In genomic region chr19:6978639-6978974, GRCm38 (mm10) we compare ENCODE assay signal across 8 mouse cellular contexts. TPM values are rescaled to one million over a fixed set of nuclear protein-coding genes. Genes with fewer than 3 reads are reported as not detected.
DNase-seq lines count a peak whose midpoint lies in the region; ATAC-seq and TF ChIP-seq lines count a peak whose summit lies in the region.

No protein-coding gene starts in this region.

- H3K4me2 ChIP-seq in lung, embryonic 14.5 days: peak overlapping the region; percentile 71
- H3K4me2 ChIP-seq in forebrain, embryonic 11.5 days (ENCODE audit: low read depth, low read length, severe bottlenecking): peak overlapping the region; percentile 67
- H3K4me2 ChIP-seq in limb, embryonic 13.5 days (replicated peaks): peak overlapping the region; percentile 93

- WGBS in lung, embryonic 14.5 days: 37% methylated on average over 3 of the region's 3 CpGs
- 54% methylated on average over 3 of the region's 3 CpGs for WGBS in lung, adult 2 months
- WGBS in forebrain, embryonic 11.5 days: 51% methylated on average over 3 of the region's 3 CpGs
- 50% methylated on average over 3 of the region's 3 CpGs for WGBS in limb, embryonic 13.5 days
- WGBS in olfactory bulb, adult 2 months: 36% methylated on average over 3 of the region's 3 CpGs

- TF ChIP-seq POLR2A in lung, adult 2 months (IDR thresholded peaks at IDR 0.05; ENCODE audit: borderline replicate concordance, extremely low read depth, low read depth, low read length): no peak
- TF ChIP-seq POLR2A in olfactory bulb, adult 2 months (IDR thresholded peaks at IDR 0.05; ENCODE audit: insufficient read depth, low read depth, low read length): no peak

- H3K4me1 ChIP-seq in lung, embryonic 14.5 days (ENCODE audit: insufficient read depth): peaks cover 15% of the 10 kb centered on the region; the same call in 1 of the 2 replicates
- peaks cover 15% of the 10 kb centered on the region for H3K4me1 ChIP-seq in lung, adult 2 months (ENCODE audit: control insufficient read depth, insufficient read depth, low read length)
- peaks cover 24% of the 10 kb centered on the region for H3K4me1 ChIP-seq in forebrain, embryonic 11.5 days (replicated peaks; ENCODE audit: control insufficient read depth, insufficient read depth, low read length)
- H3K4me1 ChIP-seq in limb, embryonic 13.5 days: peaks cover 52% of the 10 kb centered on the region
- peaks cover 28% of the 10 kb centered on the region for H3K4me1 ChIP-seq in olfactory bulb, adult 2 months (ENCODE audit: control insufficient read depth, insufficient read depth, low read length)

- DNase-seq in lung, embryonic 14.5 days: no peak
- DNase-seq in lung, adult 2 months: no peak
- DNase-seq in forebrain, embryonic 11.5 days (ENCODE audit: low spot score): no peak
- no peak for DNase-seq in adrenal gland, postnatal 25 days
- DNase-seq in lung, postnatal 25 days (ENCODE audit: low spot score): no peak
- DNase-seq in spleen, adult 18-20 months: no peak

- no peak for ATAC-seq in lung, embryonic 14.5 days (ENCODE audit: insufficient read depth)
- ATAC-seq in forebrain, embryonic 11.5 days (replicated peaks; ENCODE audit: low FRiP score): no peak
- ATAC-seq in limb, embryonic 13.5 days (ENCODE audit: low FRiP score, low read depth): no peak

- 0 out of 2 replicates have a peak overlapping the region, but pooled peaks have one; percentile 37 for H3K27ac ChIP-seq in lung, embryonic 14.5 days (ENCODE audit: low read depth)
- H3K27ac ChIP-seq in forebrain, embryonic 11.5 days (ENCODE audit: low read depth, low read length): 0 out of 2 replicates have a peak overlapping the region, but pooled peaks have one; percentile 20
- H3K27ac ChIP-seq in limb, embryonic 13.5 days: no peak overlapping the region; the same call in 1 of the 2 replicates
- peak overlapping the region; percentile 16; the same call in 1 of the 2 replicates for H3K27ac ChIP-seq in olfactory bulb, adult 2 months (ENCODE audit: insufficient read depth, low read depth, low read length)

- peak overlapping the region; percentile 56 for H3K9ac ChIP-seq in lung, embryonic 14.5 days
- peak overlapping the region; percentile 62; the same call in 1 of the 2 replicates for H3K9ac ChIP-seq in forebrain, embryonic 11.5 days (ENCODE audit: low read length)
- H3K9ac ChIP-seq in limb, embryonic 13.5 days: peak overlapping the region; percentile 68; the same call in 1 of the 2 replicates

- peak overlapping the region; percentile 58 for H3K4me3 ChIP-seq in lung, embryonic 14.5 days (ENCODE audit: low read depth, low read length)
- H3K4me3 ChIP-seq in lung, adult 2 months (replicated peaks; ENCODE audit: extremely low read depth, low read depth, low read length): no peak overlapping the region
- H3K4me3 ChIP-seq in forebrain, embryonic 11.5 days (ENCODE audit: low read depth, low read length): peak overlapping the region; percentile 42
- H3K4me3 ChIP-seq in limb, embryonic 13.5 days: peak overlapping the region; percentile 70
- H3K4me3 ChIP-seq in olfactory bulb, adult 2 months (ENCODE audit: insufficient read depth, low read depth, low read length): peak overlapping the region; percentile 70; the same call in 1 of the 2 replicates

- no peak for TF ChIP-seq CTCF in lung, embryonic 14.5 days (IDR thresholded peaks at IDR 0.05; ENCODE audit: low read depth)
- TF ChIP-seq CTCF in lung, adult 2 months (IDR thresholded peaks at IDR 0.05; ENCODE audit: insufficient read depth, low read length): no peak
- no peak for TF ChIP-seq CTCF in olfactory bulb, adult 2 months (IDR thresholded peaks at IDR 0.05; ENCODE audit: insufficient read depth, low read depth, low read length)

- H3K27me3 ChIP-seq in lung, embryonic 14.5 days (ENCODE audit: insufficient read depth, low read length): no peaks in the 10 kb centered on the region
- no peaks in the 10 kb centered on the region for H3K27me3 ChIP-seq in forebrain, embryonic 11.5 days (ENCODE audit: control insufficient read depth, insufficient read depth, low read length)
- H3K27me3 ChIP-seq in limb, embryonic 13.5 days: no peaks in the 10 kb centered on the region

- no peaks in the 10 kb centered on the region for H3K9me3 ChIP-seq in lung, embryonic 14.5 days (ENCODE audit: low read depth, low read length)
- H3K9me3 ChIP-seq in forebrain, embryonic 11.5 days (ENCODE audit: control insufficient read depth, low read length): no peaks in the 10 kb centered on the region
- H3K9me3 ChIP-seq in limb, embryonic 13.5 days: no peaks in the 10 kb centered on the region

- H3K36me3 ChIP-seq in lung, embryonic 14.5 days (ENCODE audit: insufficient read depth): peaks cover 34% of the 10 kb centered on the region
- no peaks in the 10 kb centered on the region; the same call in 1 of the 2 replicates for H3K36me3 ChIP-seq in forebrain, embryonic 11.5 days (ENCODE audit: control insufficient read depth, insufficient read depth, low read length)
- peaks cover 39% of the 10 kb centered on the region for H3K36me3 ChIP-seq in limb, embryonic 13.5 days

RNA-seq across cellular contexts. Expression of gene Fkbp2, which starts 1.7 kb away (rescaled TPM):
- polyA plus RNA-seq in lung, embryonic 14.5 days (2014; fragmentation: Nextera tagmentation; extraction: Ambion mirVana): 84.4 and 84.8 TPM in 2 replicates
- polyA plus RNA-seq in lung, adult 2 months (2012; rRNA removed): 42.3 and 51.3 TPM in 2 replicates
- polyA plus RNA-seq in forebrain, embryonic 11.5 days (2014; fragmentation: Nextera tagmentation; extraction: Ambion mirVana): 65.4 and 80.7 TPM in 2 replicates
- 84.5 and 89.3 TPM in 2 replicates for polyA plus RNA-seq in limb, embryonic 13.5 days (2015; fragmentation: Nextera tagmentation; extraction: Ambion mirVana)
- not detected in 2 replicates for polyA plus RNA-seq in olfactory bulb, adult 2 months (2012; ENCODE audit: insufficient read depth, insufficient read length, low replicate concordance, missing spikeins)
- total RNA-seq in adrenal gland, postnatal 25 days (2021): 102 and 139 TPM in 2 replicates

RNA-seq across cellular contexts. Expression of gene Plcb3, which starts 2.3 kb away (rescaled TPM):
- 53.3 and 55.9 TPM in 2 replicates for polyA plus RNA-seq in lung, embryonic 14.5 days (2014; fragmentation: Nextera tagmentation; extraction: Ambion mirVana)
- polyA plus RNA-seq in lung, adult 2 months (2012; rRNA removed): 109 and 124 TPM in 2 replicates
- 21.2 and 24.1 TPM in 2 replicates for polyA plus RNA-seq in forebrain, embryonic 11.5 days (2014; fragmentation: Nextera tagmentation; extraction: Ambion mirVana)
- 36.8 and 40.0 TPM in 2 replicates for polyA plus RNA-seq in limb, embryonic 13.5 days (2015; fragmentation: Nextera tagmentation; extraction: Ambion mirVana)
- not detected in 2 replicates for polyA plus RNA-seq in olfactory bulb, adult 2 months (2012; ENCODE audit: insufficient read depth, insufficient read length, low replicate concordance, missing spikeins)
- total RNA-seq in adrenal gland, postnatal 25 days (2021): 49.1 and 59.8 TPM in 2 replicates

RNA-seq across cellular contexts. Expression of gene Ppp1r14b, which starts 3.8 kb away (rescaled TPM):
- polyA plus RNA-seq in lung, embryonic 14.5 days (2014; fragmentation: Nextera tagmentation; extraction: Ambion mirVana): 218 and 224 TPM in 2 replicates
- 47.1 and 53.6 TPM in 2 replicates for polyA plus RNA-seq in lung, adult 2 months (2012; rRNA removed)
- polyA plus RNA-seq in forebrain, embryonic 11.5 days (2014; fragmentation: Nextera tagmentation; extraction: Ambion mirVana): 305 and 329 TPM in 2 replicates
- 151 and 168 TPM in 2 replicates for polyA plus RNA-seq in limb, embryonic 13.5 days (2015; fragmentation: Nextera tagmentation; extraction: Ambion mirVana)
- polyA plus RNA-seq in olfactory bulb, adult 2 months (2012; ENCODE audit: insufficient read depth, insufficient read length, low replicate concordance, missing spikeins): not detected in 2 replicates
- total RNA-seq in adrenal gland, postnatal 25 days (2021): 140 and 178 TPM in 2 replicates

RNA-seq across cellular contexts. Expression of gene Vegfb, which starts 8.8 kb away (rescaled TPM):
- polyA plus RNA-seq in lung, embryonic 14.5 days (2014; fragmentation: Nextera tagmentation; extraction: Ambion mirVana): 42.5 and 44.6 TPM in 2 replicates
- 30.1 and 35.3 TPM in 2 replicates for polyA plus RNA-seq in lung, adult 2 months (2012; rRNA removed)
- 29.5 and 32.7 TPM in 2 replicates for polyA plus RNA-seq in forebrain, embryonic 11.5 days (2014; fragmentation: Nextera tagmentation; extraction: Ambion mirVana)
- 53.6 and 59.6 TPM in 2 replicates for polyA plus RNA-seq in limb, embryonic 13.5 days (2015; fragmentation: Nextera tagmentation; extraction: Ambion mirVana)
- not detected in 2 replicates for polyA plus RNA-seq in olfactory bulb, adult 2 months (2012; ENCODE audit: insufficient read depth, insufficient read length, low replicate concordance, missing spikeins)
- total RNA-seq in adrenal gland, postnatal 25 days (2021): 86.0 and 90.9 TPM in 2 replicates

RNA-seq across cellular contexts. Expression of gene Dnajc4, which starts 13.8 kb away (rescaled TPM):
- polyA plus RNA-seq in lung, embryonic 14.5 days (2014; fragmentation: Nextera tagmentation; extraction: Ambion mirVana): 18.6 and 22.8 TPM in 2 replicates
- polyA plus RNA-seq in lung, adult 2 months (2012; rRNA removed): 36.9 and 38.9 TPM in 2 replicates
- 14.5 and 18.8 TPM in 2 replicates for polyA plus RNA-seq in forebrain, embryonic 11.5 days (2014; fragmentation: Nextera tagmentation; extraction: Ambion mirVana)
- polyA plus RNA-seq in limb, embryonic 13.5 days (2015; fragmentation: Nextera tagmentation; extraction: Ambion mirVana): 22.2 and 25.9 TPM in 2 replicates
- not detected in 2 replicates for polyA plus RNA-seq in olfactory bulb, adult 2 months (2012; ENCODE audit: insufficient read depth, insufficient read length, low replicate concordance, missing spikeins)
- 46.9 and 50.3 TPM in 2 replicates for total RNA-seq in adrenal gland, postnatal 25 days (2021)

Comparison
In these comparisons a context has a peak if more than half of its experiments do, and no peak if none do; other contexts are left out.
1. RNA of gene Fkbp2, which starts 1.7 kb away (polyA plus RNA-seq): 84.5 to 89.3 TPM in limb, embryonic 13.5 days, 84.4 to 84.8 TPM in lung, embryonic 14.5 days, 65.4 to 80.7 TPM in forebrain, embryonic 11.5 days and 42.3 to 51.3 TPM in lung, adult 2 months; not detected in olfactory bulb, adult 2 months; every median in the first group is over 10 times any median in the second.
2. Peak in every context shown above with its lines, with median percentiles within 50 percentile points of each other: H3K4me2 ChIP-seq and H3K9ac ChIP-seq.